Mouse (Mus musculus) spleen, adult 18-20 months (tissue): Measurements from ENCODE around the gene Upf2.
"Not testable (repeated sequence)": the region's sequence is repeated elsewhere in the genome, so short reads cannot be mapped to it uniquely, and the experiment has no call there.

Experiments used
- DNase-seq, 2 experiments: peaks; one replicate each; pipeline ENCODE4 v3.0.0; 2022; ENCODE audit warnings: mixed read lengths in 2 of 2

The Upf2 gene

DNA sequence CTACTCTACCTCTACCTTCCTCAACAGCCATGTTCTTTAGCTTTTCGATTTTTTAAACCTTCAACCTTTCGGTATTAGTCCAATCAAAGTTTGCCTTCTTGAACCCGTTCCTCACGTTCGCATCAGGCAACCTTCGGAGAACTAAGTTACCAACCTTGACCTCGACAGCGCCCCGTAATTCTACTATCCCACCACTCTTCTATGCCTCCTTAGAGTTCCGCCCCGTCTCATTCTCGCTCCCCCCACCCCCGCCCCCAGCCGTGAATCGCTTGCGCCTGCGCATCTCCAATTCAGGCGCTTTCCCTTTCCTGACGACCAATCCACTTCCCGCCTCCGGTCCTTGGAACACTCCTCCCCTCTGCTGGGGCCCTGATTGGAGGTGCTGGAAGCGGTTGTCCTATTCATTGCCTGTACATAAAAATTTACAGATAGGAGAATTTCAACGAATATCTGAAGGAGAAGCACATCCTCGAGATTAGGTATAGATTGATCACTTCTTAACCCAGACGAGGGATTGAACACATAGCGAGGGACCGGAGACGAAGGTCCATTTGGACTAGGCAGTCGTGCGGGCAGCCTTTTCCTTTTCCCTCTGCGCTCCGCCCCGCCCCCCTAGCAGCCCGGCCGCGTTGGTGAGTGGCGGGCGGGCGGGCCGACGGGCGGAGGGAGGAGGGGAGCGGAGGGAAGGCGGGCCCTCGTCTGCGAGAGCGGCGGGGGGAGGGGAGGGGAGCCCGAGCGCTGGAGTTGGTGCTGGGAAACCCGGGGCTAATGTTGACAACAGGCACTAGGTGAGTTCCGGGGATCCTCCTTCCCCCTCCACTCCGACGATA is at the start of gene Upf2:
Upf2 (plus strand) TSS at position 704 of the 830 bp plus-strand sequence.
- peak; percentile 88 to 93 for DNase-seq

DNA sequence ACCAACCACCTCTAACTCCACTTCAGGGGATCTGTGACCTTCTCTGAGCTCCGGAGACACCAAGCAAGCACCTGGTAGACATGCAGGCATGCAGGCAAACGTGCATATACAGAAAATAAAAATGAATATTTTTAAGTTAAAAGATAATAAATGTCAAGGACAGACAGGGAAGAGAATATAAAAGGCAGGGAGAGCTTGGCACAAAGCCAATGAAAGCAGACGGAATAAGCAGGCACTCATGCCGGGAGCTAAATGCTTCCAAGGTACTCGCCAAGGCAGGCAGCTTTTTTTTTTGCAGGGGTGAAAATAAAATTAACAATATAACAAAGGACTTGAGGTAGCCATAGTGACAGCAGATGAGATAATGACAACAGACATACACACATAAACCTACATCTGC is 45.2 kb upstream of the Upf2 start:
- DNase-seq = no peak

DNA sequence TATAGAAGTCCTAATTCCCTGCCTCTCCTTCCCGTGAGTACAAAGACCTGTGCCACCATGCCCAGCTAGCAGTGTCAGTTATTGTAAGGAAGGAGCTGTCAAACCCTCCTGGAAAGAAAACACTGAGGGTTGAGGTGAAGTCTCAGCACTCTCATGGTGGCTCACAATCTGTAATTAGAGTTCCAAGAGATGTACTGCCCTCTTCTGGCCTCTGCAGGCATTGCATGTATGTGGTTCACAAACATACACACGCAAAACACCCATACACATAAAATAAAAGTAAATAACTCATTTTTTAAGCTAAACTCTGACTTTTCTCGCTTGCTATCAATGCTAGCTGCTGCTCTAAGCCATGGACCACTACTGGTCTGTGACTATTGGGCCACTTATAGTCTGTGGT is 44.6 kb upstream of the Upf2 start:
- peak in 1 of 2 experiments; percentile 62 for DNase-seq

DNA sequence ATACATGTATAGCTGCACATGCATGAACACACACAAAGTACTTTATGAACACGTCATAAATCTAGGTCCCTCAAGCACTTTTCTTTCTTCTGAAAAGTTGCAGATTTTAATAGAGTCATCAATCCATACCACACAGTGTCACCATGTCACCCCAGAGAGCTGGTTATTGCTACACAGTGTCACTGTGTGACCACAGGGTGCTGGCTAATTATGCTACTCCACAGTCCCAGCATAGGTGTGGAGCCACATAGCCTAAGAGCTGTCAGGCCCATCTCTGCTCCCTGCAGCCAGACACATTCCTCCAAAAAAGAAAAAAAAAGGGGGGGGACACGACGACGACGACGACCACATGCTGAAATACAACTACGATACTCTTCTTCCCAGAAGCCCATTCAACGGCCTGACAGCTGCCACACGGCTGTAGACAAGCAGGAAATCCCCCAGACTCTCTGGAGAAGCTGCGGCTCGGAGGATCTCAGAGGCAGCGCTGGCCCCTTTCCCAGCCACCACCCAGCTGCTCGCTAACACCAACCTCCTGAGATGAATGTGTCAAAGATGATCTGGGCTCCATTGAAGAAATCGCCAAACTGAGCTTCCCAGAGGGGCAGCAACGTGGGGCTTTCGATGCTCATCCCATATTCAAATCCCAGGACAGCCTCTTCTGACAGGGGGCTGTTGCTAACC is 39.8 kb upstream of the Upf2 start:
- DNase-seq = no peak

DNA sequence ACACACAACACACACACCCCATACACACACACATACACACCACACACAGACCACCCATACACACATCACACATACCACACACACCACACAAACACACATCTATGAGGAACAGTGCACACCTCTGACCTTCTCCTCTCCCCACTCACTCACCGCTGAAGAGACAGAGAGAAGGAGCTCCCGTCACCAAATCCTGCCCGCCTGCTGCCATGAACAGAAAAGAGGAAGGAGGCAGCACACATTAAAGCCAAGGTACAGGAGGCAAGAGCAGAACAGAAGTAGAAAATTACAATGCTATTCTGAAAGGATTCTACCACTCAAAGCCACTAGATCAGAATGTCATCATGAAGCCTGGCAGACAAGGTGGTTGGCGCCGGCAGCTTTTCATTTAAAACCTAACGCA is 28.4 kb upstream of the Upf2 start:
- no peak for DNase-seq

DNA sequence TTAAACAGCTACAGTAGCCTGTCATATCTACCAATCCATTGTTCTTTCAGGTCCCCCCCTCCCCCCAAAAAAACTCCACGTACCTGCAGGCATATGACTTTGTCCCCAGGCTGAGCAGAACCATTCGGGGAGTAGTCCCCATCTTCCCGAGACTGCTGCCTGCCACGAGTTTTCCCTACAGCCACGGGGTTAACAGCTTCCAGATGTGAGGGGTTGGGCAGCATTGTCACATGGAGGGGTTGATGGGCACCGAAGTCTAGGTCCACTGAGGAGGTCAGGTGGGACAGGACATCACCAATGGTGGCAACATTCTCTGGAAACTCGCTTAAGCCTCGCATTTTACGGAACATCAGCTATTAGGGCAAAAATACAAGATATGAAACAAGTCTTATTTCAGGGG is 27.5 kb upstream of the Upf2 start:
- no peak for DNase-seq

DNA sequence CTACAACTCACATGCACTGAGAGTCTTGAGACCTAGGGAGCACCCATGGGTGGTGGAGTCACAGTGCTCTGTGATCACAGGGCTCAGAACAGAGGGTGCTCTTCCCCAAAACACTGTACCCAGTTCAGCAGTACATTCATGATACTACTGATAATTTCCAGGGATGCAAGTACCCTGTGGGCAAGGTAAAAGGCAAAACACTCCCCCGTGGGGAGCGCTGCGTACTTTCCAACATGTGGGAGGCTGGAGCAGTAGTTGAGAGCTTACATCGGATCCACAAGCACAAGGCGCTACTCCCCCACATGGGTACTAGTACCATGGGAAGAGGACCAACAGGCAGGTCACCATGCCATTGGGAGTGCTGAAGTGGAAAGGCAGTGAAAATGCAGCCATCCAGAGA is 23.8 kb upstream of the Upf2 start:
- DNase-seq = no peak

DNA sequence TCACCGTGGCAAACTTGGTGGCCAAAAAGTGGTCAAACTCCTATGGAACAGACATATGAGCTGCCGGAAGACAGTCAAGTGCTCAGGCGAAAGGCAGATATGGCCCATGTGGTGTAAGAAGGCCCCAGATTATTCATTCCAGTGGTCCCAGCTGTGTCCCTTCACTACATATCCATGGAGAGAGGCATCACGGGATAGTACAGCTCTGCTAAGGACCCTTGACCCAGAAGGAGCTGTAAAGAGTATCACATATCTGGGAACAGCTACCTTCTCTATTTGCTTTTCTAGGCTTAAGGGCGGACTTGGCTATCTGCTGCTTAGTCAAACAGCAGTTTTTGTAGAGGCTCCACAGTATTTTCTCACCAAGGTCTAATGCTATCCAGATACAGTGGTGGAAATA is 21.5 kb upstream of the Upf2 start:
- DNase-seq = no peak

DNA sequence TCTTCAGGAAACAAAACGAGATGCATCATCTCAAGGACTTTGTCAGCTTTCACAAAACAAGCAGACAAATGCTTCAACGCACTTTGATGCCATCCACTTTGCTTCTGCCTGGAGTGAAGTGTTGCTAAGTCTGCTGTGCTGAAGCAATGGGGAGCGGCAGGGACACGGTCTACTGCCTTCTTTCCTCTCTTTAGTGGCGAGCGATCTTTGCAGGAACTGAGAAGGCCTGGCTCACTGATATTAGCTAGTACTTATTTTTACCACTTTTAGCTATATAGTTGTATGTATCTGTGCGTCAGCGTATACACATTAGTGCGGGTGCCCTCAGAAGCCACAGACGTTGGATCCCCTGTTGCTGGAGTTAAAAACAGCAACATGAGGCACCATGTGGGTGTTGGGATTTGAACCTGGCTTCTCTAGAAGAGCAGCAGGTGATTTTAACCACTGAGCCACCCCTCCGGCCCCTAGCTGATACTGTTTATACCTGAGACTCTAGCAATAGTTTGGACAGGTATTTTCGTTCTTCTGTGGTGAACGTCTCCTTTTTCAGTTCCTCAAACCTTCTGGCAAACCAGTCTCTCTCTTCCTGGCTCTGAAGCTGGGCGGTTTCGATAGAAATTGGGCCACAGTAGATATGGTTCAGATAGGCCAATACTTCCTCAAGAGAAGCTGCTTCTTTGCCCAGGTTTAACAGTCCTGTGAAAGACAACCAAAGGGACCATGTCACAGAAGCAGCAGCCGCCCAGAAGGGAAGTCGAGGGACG is 20.8 kb upstream of the Upf2 start:
- peak; percentile 39 to 42 for DNase-seq

DNA sequence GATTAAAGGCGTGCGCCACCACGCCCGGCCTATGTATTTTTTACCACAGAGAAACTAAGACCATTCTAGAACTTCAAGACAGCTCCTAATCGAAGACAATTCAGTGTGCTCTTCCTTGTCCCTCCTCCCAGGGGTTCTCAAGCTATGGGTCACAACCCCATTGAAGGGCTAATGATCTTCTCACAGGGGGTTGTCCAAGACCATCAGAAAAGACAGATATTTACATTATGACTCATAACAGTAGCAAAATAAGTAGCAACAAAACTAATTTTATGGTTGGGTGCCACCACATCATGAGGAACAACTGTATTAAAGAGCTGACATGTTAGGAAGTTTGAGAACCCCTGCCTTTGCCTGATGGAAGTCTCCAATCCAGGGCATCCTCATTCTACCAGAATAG is 19.3 kb upstream of the Upf2 start:
- DNase-seq = no peak

DNA sequence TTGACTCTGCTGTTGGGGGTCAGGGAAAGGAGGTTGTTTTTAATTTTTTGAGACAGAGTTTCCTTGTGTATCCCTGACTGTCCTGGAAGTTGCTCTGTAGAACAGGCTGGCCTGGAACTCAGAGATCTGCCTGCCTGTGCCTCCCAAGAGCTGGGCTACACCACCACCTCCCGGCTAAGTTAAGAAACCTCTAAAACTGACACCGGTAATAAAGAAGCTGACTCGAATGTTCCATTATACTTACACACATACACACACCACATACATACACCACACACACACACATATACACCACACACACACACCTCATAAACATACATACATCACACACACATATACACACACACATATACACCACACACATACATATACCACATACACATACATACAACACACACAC is 16.3 kb upstream of the Upf2 start:
- DNase-seq = no peak

DNA sequence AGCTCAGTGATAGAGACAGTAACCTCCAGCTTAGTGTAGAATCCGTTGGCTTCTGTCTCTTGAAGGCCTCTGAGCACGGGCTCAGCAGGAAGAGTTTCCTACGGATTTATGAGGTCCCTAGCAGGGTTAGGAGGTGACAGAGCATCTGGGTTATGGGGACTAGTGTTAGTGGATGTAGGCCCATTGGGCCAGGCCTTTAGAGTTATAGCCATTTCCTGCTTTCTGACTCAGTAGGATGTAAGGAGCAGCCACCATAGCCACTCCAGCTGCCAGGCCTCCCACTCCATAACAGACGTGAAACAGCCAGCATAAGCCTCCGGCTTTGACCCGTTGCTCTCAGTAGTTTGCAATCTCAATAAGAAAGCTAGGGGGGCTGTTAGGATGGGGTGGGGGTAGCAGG is 15.2 kb upstream of the Upf2 start:
- no peak for DNase-seq

DNA sequence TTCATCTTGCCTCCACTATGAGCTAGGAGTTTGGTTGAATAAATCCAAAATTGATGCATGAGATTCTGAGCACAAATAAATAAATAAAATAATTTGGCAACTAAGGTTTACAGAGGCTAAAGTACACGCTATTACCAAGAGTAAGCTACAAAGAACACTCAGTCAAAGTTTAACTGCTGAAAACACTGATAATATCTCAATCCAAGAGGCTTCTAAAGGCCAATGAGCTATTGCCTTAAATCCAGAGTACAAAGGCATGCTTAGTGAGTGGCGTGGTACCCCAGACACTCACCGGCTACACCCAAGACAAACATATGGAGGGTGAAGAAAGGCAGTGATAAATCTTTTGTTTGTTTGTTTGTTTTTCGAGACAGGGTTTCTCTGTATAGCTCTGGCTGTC is 14.7 kb upstream of the Upf2 start:
- DNase-seq = no peak

DNA sequence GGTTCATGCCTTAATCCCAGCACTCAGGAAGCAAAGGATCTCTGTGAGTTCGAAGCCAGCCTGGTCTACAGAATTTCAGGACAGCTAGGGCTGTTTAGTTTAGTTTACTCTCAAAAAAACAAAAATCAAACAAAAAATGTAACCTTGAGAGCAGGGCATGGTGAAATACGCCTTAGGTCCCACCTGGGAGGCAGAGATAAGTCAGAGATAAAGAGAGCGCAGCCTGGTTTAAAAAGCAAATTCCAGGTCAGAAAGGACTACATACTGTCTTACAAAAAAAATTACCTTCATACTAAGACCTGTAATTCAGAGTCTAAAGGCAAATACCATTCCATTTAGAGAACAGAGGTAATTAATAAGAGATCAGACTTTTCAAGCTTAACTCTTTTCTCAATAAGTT is 11.9 kb upstream of the Upf2 start:
- DNase-seq = no peak

DNA sequence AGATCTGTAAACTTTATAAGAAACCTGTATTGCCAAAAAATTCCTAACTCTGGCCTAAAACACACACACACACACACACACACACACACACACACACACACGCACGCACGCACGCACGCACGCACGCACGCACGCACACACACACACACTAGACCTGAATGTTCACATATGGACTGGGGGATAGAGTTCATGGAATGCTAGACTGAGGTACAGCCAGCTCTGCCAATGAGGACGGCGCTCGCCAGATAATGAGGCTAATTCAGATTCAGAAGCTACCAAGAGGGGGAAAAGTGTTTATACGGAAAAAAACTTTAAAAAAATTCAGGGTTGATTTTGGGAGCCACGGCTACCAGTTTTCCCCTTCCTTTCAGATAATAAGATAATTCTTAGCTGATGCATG is 11.4 kb upstream of the Upf2 start:
- DNase-seq = no peak

DNA sequence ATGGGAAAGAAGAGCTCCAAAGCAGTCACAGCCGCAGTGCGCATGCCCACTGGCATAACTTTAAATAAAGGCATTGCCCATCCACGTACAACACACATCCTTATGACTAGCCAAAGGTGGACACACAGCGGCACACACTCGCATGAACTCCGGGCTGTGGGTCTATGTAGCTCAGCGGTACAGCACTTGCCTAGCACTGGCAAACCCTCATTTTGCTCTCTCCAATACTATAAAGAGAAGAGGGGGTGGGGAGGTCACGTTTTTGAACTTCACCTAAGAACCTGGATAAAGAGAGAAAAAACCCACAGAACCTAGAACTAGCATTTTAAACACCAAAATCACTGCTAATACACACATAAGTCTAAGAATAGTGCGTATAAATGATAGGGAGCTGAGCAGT is 10.3 kb upstream of the Upf2 start:
- DNase-seq = no peak

DNA sequence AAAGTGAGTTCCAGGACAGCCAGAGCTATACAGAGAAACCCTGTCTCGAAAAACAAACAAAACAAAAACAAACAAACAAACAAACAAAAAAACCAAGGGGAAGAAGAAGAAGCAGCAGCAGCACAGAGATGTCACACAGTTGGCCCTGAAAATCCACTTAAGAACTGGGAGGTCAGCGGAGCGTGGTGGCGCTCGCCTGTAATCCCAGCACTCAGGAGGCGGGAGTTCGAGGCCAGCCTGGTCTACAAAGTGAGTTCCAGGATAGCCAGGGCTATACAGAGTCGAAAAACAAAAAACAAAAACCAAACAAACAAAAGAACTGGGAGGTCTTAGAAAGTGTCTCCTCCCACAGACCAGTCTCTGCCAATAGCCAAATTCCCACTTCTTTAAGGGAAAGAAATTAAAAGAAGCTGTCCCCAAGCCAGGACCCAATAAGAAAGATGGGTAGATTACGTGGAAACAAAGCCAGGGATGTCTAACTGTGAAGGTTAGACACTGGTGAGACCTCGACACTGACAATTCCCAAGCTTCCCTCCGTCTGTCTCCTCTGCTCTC is 9.3 kb upstream of the Upf2 start:
- no peak for DNase-seq

DNA sequence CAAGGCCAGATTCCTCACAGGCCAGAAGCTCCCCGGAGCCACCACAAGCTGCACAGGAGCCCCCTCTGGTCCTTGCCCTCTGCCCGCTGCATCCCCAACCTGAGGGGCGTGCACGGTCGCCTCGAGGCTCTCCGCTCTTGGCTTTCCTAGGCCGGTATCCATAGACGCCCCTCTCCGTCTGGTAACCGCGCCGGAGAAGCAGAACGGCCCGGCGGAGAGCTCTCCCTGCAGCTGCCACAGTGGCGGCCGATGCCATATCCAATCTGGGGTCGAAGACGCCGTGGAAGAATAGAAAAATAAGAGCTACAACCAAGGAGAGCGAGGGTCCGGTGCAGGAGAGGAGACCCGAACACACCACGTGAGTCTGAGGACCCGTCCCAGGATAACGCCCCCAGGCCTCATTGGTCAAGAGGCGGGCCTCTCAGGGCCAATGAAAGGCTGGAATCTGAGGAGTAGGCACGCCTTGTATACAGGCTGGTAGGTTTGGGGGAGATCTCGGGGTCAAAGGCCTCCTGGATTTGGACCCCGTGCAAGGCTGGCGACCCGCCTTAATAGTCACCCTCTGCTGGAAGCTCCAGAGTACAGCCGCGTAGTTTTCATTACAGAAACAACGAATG is 8.7 kb upstream of the Upf2 start, which contains the start of gene Dhtkd1:
Dhtkd1 (minus strand) TSS at position 377 of the 617 bp plus-strand sequence.
- peak in 1 of 2 experiments; percentile 31 for DNase-seq

DNA sequence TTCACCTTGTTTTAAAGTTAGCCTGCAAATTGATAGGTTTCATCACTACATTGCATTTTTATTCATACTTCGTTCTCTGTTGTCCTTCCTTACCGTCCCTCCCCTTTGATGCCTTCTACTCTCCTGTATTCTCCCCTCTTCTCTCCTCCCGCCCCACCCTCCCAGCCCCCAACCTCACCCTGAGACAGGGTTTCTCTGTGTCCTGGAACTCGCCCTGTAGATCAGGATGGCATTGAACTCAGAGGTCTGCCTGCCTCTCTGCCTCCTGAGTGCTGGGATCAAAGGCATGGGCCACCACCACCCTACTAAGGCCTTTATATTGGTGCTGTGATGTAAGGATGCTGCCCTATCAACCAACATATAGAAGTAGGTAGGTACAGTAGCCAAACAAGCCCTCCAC is 8.2 kb upstream of the Upf2 start:
- DNase-seq = no peak

DNA sequence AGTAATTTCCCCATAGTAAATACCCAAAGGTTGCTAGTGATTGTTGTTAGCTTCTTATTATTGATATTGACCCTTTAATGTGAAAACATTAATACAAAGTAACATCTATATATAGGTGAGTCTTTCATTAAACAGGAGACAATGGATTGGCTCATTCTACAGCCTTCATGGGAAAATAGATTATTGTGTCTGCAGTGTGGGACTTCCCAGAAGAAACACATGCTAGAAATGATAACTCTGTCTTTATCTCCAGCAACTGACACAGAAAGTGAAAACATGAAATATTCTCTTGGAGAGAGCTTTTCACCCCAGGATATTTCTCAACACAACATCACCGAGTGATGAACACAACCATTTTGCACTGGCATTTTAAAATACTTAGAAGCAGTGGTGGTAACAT is 5.6 kb upstream of the Upf2 start:
- no peak for DNase-seq

DNA sequence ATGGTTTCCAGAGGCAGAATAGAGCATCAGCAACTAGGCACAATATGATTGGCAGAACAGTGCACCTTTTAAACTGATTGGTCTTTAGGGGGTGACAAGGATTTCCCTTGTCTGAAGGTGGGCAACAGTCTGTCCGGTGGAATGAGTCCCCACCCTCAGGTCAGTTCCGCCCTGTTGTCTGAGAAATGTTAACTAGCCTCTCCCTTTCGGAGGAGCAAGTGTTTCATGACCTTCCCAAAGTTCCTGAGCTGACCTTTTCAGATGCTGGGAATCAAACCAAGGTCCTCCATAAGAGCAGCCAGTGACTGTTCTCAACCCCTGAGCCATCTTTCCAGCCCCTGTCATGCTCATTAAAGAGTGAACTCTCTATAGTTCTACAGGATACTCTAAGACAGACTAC is 4.4 kb upstream of the Upf2 start:
- no peak for DNase-seq

DNA sequence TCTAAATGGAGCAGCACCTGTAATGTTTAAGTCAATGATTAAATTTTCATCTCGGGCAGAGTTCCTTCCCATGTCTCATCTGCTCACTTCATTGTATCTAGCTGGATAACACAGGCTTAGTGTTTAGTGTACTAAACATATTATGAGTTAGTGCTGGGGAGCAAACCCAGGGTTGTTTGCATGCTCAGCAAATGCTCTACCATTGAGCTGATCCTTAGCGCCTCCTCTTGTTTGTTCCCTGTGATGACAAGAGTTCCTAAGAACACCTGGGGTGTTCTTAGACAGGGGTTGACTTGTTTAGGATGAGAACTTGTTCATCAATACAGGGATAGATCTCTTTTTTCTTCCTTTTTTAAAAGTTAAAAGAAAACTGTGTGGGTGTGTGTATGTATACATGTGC is 2.3 kb upstream of the Upf2 start:
- no peak for DNase-seq

DNA sequence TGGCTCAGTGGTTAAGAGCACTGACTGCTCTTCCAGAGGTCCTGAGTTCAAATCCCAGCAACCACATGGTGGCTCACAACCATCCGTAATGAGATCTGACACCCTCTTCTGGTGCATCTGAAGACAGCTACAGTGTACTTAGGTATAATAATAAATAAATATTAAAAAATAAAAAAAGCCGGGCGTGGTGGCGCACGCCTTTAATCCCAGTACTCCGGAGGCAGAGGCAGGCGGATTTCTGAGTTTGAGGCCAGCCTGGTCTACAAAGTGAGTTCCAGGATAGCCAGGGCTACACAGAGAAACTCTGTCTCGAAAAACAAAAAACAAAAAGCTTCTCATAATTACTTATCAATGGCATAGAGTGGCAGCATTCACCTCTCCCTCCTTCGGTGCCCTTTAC is 1.4 kb upstream of the Upf2 start:
- not testable (repeated sequence) for DNase-seq
